Mouse (Mus musculus) heart, adult 2 months (tissue): ENCODE results near the gene Exo1. TPM values are rescaled to one million over a fixed set of nuclear protein-coding genes. Genes with fewer than 3 reads are reported as not detected.

Experiments
- DNase-seq, 2 experiments: peaks; one replicate each; pipeline ENCODE4 v3.0.0; 2021
- H3K27ac ChIP-seq: fragments of 200-600 bp; 2 replicates; pipeline ENCODE4 v1.8.1; 2022
- H3K27me3 ChIP-seq: fragments of 200-500 bp; 2 replicates; pipeline ENCODE4 v1.6.1; 2012; ENCODE audit warnings: mild to moderate bottlenecking, low read length, inconsistent platforms, mixed read lengths; ENCODE audit not compliant: control insufficient read depth, insufficient read depth
- H3K36me3 ChIP-seq: fragments of 200-500 bp; 2 replicates; pipeline ENCODE4 v1.6.1; 2012; ENCODE audit warnings: low read length, inconsistent platforms; ENCODE audit not compliant: control insufficient read depth, insufficient read depth
- H3K4me1 ChIP-seq: fragments of 200-500 bp; 2 replicates; pipeline ENCODE4 v1.6.1; 2011; ENCODE audit warnings: low read length; ENCODE audit not compliant: control insufficient read depth, insufficient read depth
- H3K4me3 ChIP-seq: fragments of 200-600 bp; 2 replicates; pipeline ENCODE4 v1.8.1; 2022
- H3K79me2 ChIP-seq: fragments of 200-500 bp; replicated peaks from 2 replicates; pipeline ENCODE4 v1.6.1; 2012; ENCODE audit warnings: mild to moderate bottlenecking, inconsistent platforms, low read length, moderate library complexity, mixed read lengths; ENCODE audit not compliant: control insufficient read depth, insufficient read depth
- H3K9ac ChIP-seq: fragments of 200-500 bp; 2 replicates; pipeline ENCODE4 v1.6.1; 2012; ENCODE audit warnings: low read depth, mild to moderate bottlenecking, control low read depth, inconsistent platforms, low read length, mixed read lengths
- CTCF ChIP-seq: fragments of 200-600 bp; IDR thresholded peaks from 2 replicates; pipeline ENCODE4 v1.8.1; 2022; ENCODE audit warnings: antibody characterized with exemption, mild to moderate bottlenecking, moderate library complexity
- EP300 ChIP-seq: fragments of 200-500 bp; IDR thresholded peaks from 2 replicates; pipeline ENCODE4 v1.6.1; 2011; ENCODE audit warnings: low read depth, low read length, control low read depth; ENCODE audit not compliant: insufficient read depth
- POLR2A ChIP-seq: fragments of 200-500 bp; IDR thresholded peaks from 2 replicates; pipeline ENCODE4 v1.6.1; 2011; ENCODE audit warnings: mild to moderate bottlenecking, low read depth, low read length, control low read depth; ENCODE audit not compliant: insufficient read depth
- WGBS: fragments of 180-500 bp; shearing (Covaris S2); methylation state at CpG from one replicate; pipeline ENCODE4 v1.1.7; 2018; 5-methylcytosine and 5-hydroxymethylcytosine counted together
- intact Hi-C: fragments of 180-260 bp; cut with DNase I; formaldehyde crosslinking; loops from one replicate; pipeline ENCODE4 v1.15.1; 2025
- long read RNA-seq: library from polyadenylated mRNA; stranded (forward); transcript quantifications from one replicate; pipeline ENCODE4 v2.0.0, GENCODE M21; 2021
- polyA plus RNA-seq: library from polyadenylated mRNA; depleted of rRNA; stranded (reverse); fragments of >200 nt; gene quantifications from 2 replicates; pipeline ENCODE4 v1.2.3, GENCODE M21; 2012; rRNA removed
- total RNA-seq, 2 experiments: library from RNA; stranded (reverse); gene quantifications; 2 replicates each; pipeline ENCODE4 v1.2.3; 2021

Exo1 gene
- total RNA-seq (under 1 TPM in 1 of 2 experiments, not detected in 1; 0.68 TPM), polyA plus RNA-seq (0.02 and 0.03 TPM in 2 replicates)
- long read RNA-seq, full-length matches to known transcripts: 1 of 2 reads
- long read RNA-seq, partial matches to known transcripts: 0 of 2 reads
- long read RNA-seq, other reads (novel, unspliced or antisense): 1 of 2 reads

GRCm38 (mm10) chr1:175880453-175881296 is at the start of gene Exo1:
Exo1 (plus strand) TSS chr1:175880581.
- H3K4me3 ChIP-seq: peak within 1 kb of the TSS; percentile 81
- peaks cover 2% of the 10 kb centered on the region; the same call in 1 of the 2 replicates for H3K4me1 ChIP-seq
- no peaks in the 10 kb centered on the region for H3K79me2 ChIP-seq
- WGBS: under 1% methylated on average over 66 of the region's 66 CpGs
- no peak for TF ChIP-seq CTCF
- peak within 1 kb of the TSS; percentile 99 for H3K27ac ChIP-seq
- intact Hi-C loops: loop anchor here (1.0 to 2.0 kb wide), 2 partner anchors 189 to 256 kb away; partner anchors contain the start of gene Fh1
- peak; percentile 91 to 93 for DNase-seq
- H3K9ac ChIP-seq: peak within 1 kb of the TSS; percentile 81
- no peaks in the 10 kb centered on the region for H3K27me3 ChIP-seq
- H3K36me3 ChIP-seq: no peaks in the 10 kb centered on the region

- DNase-seq: no peak
- 85% methylated on average over 1 of the region's 1 CpGs for WGBS
- H3K27ac ChIP-seq: no peak overlapping the region
These were observed 24.9 kb upstream of the Exo1 start for GRCm38 (mm10) chr1:175855515-175855914.

GRCm38 (mm10) chr1:175867050-175867449 is 13.3 kb upstream of the Exo1 start:
- no peaks in the 10 kb centered on the region for H3K79me2 ChIP-seq
- intact Hi-C loops: loop anchor here (5.0 kb wide), 2 partner anchors 195 to 240 kb away; partner anchors contain the start of gene Fh1
- WGBS: 76% methylated on average over 1 of the region's 1 CpGs

More at GRCm38 (mm10) chr1:175855515-175855914, 24.9 kb upstream of the Exo1 start:
- Histone ChIP-seq H3K79me2 (no peaks in the 10 kb centered on the region), H3K4me1 (peaks cover 2% of the 10 kb centered on the region), H3K27me3 (no peaks in the 10 kb centered on the region), H3K9ac (no peak overlapping the region), H3K4me3 (no peak overlapping the region), H3K36me3 (peaks cover 7% of the 10 kb centered on the region)
- TF ChIP-seq EP300: no peak
- intact Hi-C loops: no loop called here

GRCm38 (mm10) chr1:175867558-175867957 is 12.8 kb upstream of the Exo1 start:
- intact Hi-C loops: loop anchor here (5.0 kb wide), 2 partner anchors 195 to 240 kb away; partner anchors contain the start of gene Fh1
- WGBS: 10% methylated on average over 5 of the region's 5 CpGs
- H3K9ac ChIP-seq: no peak overlapping the region
- TF ChIP-seq POLR2A (no peak), EP300 (no peak), CTCF (peak; percentile 71)
- no peak overlapping the region for H3K4me3 ChIP-seq
- peak in 1 of 2 experiments; percentile 7 for DNase-seq
- 0 out of 2 replicates have a peak overlapping the region, but pooled peaks have one; percentile 16 for H3K27ac ChIP-seq
- no peaks in the 10 kb centered on the region for H3K36me3 ChIP-seq
- H3K27me3 ChIP-seq: no peaks in the 10 kb centered on the region
- no peaks in the 10 kb centered on the region; the same call in 1 of the 2 replicates for H3K4me1 ChIP-seq
- H3K79me2 ChIP-seq: no peaks in the 10 kb centered on the region

More at GRCm38 (mm10) chr1:175867050-175867449, 13.3 kb upstream of the Exo1 start:
- Histone ChIP-seq H3K27me3 (no peaks in the 10 kb centered on the region), H3K36me3 (no peaks in the 10 kb centered on the region), H3K9ac (no peak overlapping the region), H3K27ac (no peak overlapping the region), H3K4me1 (no peaks in the 10 kb centered on the region; the same call in 1 of the 2 replicates), H3K4me3 (no peak overlapping the region)
- TF ChIP-seq EP300 (no peak), POLR2A (no peak), CTCF (no peak)
- DNase-seq: no peak

DNA sequence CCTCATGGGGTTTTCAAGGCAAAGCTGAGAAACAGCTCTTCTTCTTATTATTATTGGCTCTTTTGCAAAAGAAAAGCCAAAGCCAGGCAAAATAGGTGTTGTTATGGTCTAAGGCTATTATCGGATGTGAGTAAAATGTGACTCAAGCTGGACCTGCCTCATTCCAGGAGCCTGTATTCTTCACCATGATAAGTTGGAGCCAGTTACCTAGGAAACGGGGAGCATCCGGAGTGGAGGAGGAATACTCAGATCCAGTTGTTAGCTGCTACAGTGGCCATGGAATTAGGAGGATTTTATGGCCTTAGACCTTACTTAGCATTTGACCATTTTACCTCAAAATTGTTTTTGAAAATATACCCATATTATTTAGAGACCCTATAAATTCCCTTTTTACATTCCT is 9.7 kb upstream of the Exo1 start:
- 73% methylated on average over 3 of the region's 3 CpGs for WGBS
- no peaks in the 10 kb centered on the region; the same call in 1 of the 2 replicates for H3K4me1 ChIP-seq
- H3K4me3 ChIP-seq: no peak overlapping the region
- no peaks in the 10 kb centered on the region for H3K27me3 ChIP-seq
- H3K36me3 ChIP-seq: no peaks in the 10 kb centered on the region
- no peak overlapping the region for H3K9ac ChIP-seq
- intact Hi-C loops: no loop called here
- no peak overlapping the region for H3K27ac ChIP-seq
- no peaks in the 10 kb centered on the region for H3K79me2 ChIP-seq
- TF ChIP-seq POLR2A (no peak), EP300 (no peak), CTCF (no peak)
- DNase-seq: no peak
